Mouse (Mus musculus) forebrain, embryonic 14.5 days (tissue): ENCODE data around the gene Pbx1. TPM values are rescaled to one million over a fixed set of nuclear protein-coding genes. Genes with fewer than 3 reads are reported as not detected.

Experiments
- ATAC-seq: fragments of 200-750 bp; cut with Nextera tagmentation; 2 replicates; pipeline ENCODE4 v1.8.0; 2017; ENCODE audit warnings: mild to moderate bottlenecking, moderate library complexity
- DNase-seq: peaks from one replicate; pipeline ENCODE4 v3.0.0-alpha.2; 2015; ENCODE audit warnings: low spot score
- H3K27ac ChIP-seq: fragments of 300-500 bp; sonication (generic); 2 replicates; pipeline ENCODE4 v1.5.1; 2014; ENCODE audit warnings: low read depth, mild to moderate bottlenecking, control low read depth, low read length, moderate library complexity
- H3K27me3 ChIP-seq: fragments of 300-500 bp; sonication (generic); replicated peaks from 2 replicates; pipeline ENCODE4 v1.6.1; 2014; ENCODE audit warnings: low read length, control low read depth, mixed read lengths; ENCODE audit not compliant: control insufficient read depth, insufficient read depth
- H3K36me3 ChIP-seq: fragments of 300-500 bp; sonication (generic); 2 replicates; pipeline ENCODE4 v1.6.1; 2014; ENCODE audit warnings: low read length, control low read depth; ENCODE audit not compliant: control insufficient read depth, insufficient read depth
- H3K4me1 ChIP-seq: fragments of 300-500 bp; sonication (generic); 2 replicates; pipeline ENCODE4 v1.6.1; 2014; ENCODE audit warnings: antibody characterized with exemption, low read length, control low read depth; ENCODE audit not compliant: control insufficient read depth, insufficient read depth
- H3K4me2 ChIP-seq: fragments of 300-500 bp; sonication (generic); 2 replicates; pipeline ENCODE4 v1.6.1; 2014; ENCODE audit warnings: mild to moderate bottlenecking, control low read depth, low read length
- H3K4me3 ChIP-seq: fragments of 300-500 bp; sonication (generic); 2 replicates; pipeline ENCODE4 v1.5.1; 2014; ENCODE audit warnings: low read depth, low read length, control low read depth
- H3K9ac ChIP-seq: fragments of 300-500 bp; sonication (generic); 2 replicates; pipeline ENCODE4 v1.6.1; 2014; ENCODE audit warnings: mild to moderate bottlenecking, low read length, control low read depth, moderate library complexity
- H3K9me3 ChIP-seq: fragments of 300-500 bp; sonication (generic); replicated peaks from 2 replicates; pipeline ENCODE4 v1.6.1; 2016; ENCODE audit warnings: low read length, control low read depth, mixed read lengths; ENCODE audit not compliant: control insufficient read depth
- WGBS: fragments of 180-500 bp; shearing (Covaris S2); extraction: QIAGEN DNeasy Blood & Tissue Kit; methylation state at CpG from one replicate; pipeline ENCODE4 v1.1.7; 2014; 5-methylcytosine and 5-hydroxymethylcytosine counted together
- polyA plus RNA-seq: library from polyadenylated mRNA; unstranded; fragments of >200 nt; fragmentation: Nextera tagmentation; extraction: Ambion mirVana; gene quantifications from 2 replicates; pipeline ENCODE4 v1.2.1, GENCODE M21; 2014

The Pbx1 gene
- polyA plus RNA-seq, 1 experiment from 2014 or later = 66.7 TPM

DNA sequence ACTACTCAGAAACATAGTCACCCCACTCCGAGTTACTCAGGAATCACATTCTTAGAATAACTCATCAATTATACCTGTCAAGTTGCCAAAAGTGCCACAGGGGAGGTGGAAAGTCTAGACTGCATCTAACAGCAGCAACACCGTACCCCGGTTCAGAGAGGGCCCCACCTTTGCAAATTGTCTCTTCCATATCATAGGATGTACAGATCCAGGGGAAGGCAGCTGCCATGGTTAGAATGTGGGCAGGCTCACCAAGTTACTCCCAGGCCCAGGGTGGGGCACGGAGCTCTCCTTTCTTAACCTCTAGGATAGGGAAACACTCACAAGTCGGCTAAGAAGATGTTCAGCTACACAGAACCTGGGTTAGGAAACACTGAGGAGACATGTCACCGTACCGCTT lies 29.4 kb downstream of the Pbx1 start:
- Histone ChIP-seq H3K27me3 (no peaks in the 10 kb centered on the region), H3K4me3 (no peak overlapping the region), H3K9me3 (no peaks in the 10 kb centered on the region), H3K27ac (no peak overlapping the region; the same call in 1 of the 2 replicates), H3K4me1 (peaks cover 29% of the 10 kb centered on the region), H3K9ac (no peak overlapping the region), H3K36me3 (peaks cover 29% of the 10 kb centered on the region), H3K4me2 (no peak overlapping the region)
- 38% methylated on average over 7 of the region's 7 CpGs for WGBS
- DNase-seq (peak; percentile 60), ATAC-seq (peak; percentile 33; the same call in 1 of the 2 replicates)

DNA sequence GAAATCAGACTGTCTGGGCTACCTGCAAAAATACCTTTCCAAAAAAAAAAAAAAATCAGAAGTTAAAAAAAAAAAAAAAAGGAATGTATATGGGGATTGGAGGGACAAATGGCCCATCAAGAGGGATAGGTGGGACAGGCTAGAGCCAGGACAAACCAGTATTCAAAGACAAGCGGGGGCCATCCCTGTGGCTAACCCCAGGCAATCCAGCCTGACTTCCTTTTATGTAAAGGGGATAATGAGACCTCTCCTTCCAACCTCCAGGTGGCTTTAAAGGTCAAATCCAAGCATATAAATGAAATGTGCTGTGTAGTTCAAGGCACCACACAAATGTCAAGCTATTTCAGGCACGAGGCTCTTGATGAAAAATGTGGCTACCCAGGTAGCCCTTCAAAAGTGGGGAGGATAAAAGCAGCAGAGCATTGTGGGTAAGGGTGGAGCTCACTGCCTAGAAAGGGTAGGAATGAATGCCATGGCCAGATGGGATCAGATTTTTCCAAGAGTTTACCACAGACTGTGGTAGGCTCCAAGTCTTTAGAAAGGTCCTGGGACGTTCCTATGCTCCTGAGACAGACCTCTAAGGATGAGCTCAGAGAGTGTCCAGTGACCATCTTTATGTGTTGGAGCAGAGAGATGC lies 36.4 kb downstream of the Pbx1 start:
- Histone ChIP-seq H3K27ac (no peak overlapping the region), H3K4me1 (peaks cover 41% of the 10 kb centered on the region), H3K4me2 (no peak overlapping the region), H3K4me3 (no peak overlapping the region), H3K9me3 (no peaks in the 10 kb centered on the region), H3K9ac (no peak overlapping the region), H3K27me3 (no peaks in the 10 kb centered on the region), H3K36me3 (peaks cover 9% of the 10 kb centered on the region)
- WGBS = 76% methylated on average over 3 of the region's 3 CpGs
- ATAC-seq = no peak
- DNase-seq = no peak

DNA sequence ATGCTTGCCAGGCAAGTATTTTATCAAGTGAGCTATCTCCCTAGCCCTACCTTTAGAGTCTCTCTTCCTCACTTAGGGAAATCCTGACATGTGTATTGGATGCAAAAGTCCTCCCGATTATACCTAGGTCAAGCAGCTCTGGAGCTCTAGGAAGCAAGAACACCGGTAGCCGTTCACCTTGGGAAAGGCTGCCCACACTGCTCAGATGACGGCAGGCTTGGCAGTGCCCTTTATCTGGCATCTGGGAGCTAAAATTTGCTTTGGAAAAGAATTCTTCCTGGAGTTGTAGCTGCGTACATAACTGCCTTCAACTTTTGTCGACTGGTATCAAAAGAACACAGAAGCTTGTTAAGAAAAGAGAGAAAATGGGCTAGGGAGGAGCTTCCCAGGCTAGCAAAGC lies 37.5 kb downstream of the Pbx1 start:
- Histone ChIP-seq H3K9me3 (no peaks in the 10 kb centered on the region), H3K4me1 (peaks cover 47% of the 10 kb centered on the region), H3K27ac (peak overlapping the region; percentile 2; the same call in 1 of the 2 replicates), H3K4me3 (no peak overlapping the region), H3K27me3 (no peaks in the 10 kb centered on the region), H3K9ac (no peak overlapping the region), H3K4me2 (no peak overlapping the region), H3K36me3 (peaks cover 4% of the 10 kb centered on the region)
- no peak for DNase-seq
- 36% methylated on average over 6 of the region's 6 CpGs for WGBS
- ATAC-seq = no peak

DNA sequence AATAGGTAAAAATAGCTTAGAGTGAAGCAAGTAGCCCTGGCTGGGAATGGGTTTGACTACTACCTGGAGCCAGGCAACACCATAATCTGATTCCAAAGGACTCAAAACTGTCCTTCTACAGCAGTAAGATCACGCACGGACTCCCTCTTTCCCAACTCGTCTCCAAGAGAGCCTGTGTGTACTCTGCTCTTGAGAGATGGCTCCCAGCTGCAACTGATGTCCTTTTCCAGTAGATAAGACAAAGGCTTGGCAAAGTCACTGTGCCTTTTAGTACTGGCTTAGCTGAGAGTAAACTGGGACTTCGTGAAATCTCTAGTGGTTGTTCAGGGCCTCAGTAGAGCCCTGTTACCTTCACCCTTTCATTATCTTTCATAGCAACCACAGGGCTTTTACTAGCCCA lies 38.6 kb downstream of the Pbx1 start:
- DNase-seq (no peak), ATAC-seq (no peak)
- Histone ChIP-seq H3K27ac (peak overlapping the region; percentile 81; the same call in 1 of the 2 replicates), H3K4me3 (no peak overlapping the region), H3K9ac (no peak overlapping the region), H3K9me3 (no peaks in the 10 kb centered on the region), H3K27me3 (no peaks in the 10 kb centered on the region), H3K4me2 (no peak overlapping the region), H3K4me1 (peaks cover 47% of the 10 kb centered on the region), H3K36me3 (peaks cover 6% of the 10 kb centered on the region)
- WGBS = 35% methylated on average over 4 of the region's 4 CpGs

DNA sequence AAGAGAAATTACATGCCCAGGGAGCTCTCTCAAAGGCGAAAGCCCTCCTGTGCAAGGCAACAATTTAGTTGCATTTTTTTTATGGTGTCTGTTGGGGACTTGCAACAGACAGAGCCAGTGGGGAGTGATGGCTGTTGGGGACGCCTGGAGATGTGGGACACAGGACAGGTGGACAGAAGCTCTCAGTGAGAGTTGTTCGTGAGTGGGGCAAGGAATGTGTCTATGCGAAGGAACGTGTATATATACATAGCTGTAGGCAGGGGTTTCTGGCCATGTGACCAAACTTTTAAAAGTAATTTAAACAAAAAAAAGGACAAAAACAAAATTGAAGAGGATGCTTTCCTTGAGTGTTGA lies 39.6 kb downstream of the Pbx1 start:
- H3K9ac ChIP-seq = no peak overlapping the region
- H3K36me3 ChIP-seq = peaks cover 6% of the 10 kb centered on the region
- DNase-seq (no peak), ATAC-seq (peak; percentile 25; the same call in 1 of the 2 replicates)
- no peaks in the 10 kb centered on the region for H3K27me3 ChIP-seq
- peaks cover 47% of the 10 kb centered on the region for H3K4me1 ChIP-seq
- 19% methylated on average over 5 of the region's 5 CpGs for WGBS
- peak overlapping the region; percentile 81 for H3K27ac ChIP-seq
- H3K4me3 ChIP-seq = no peak overlapping the region
- H3K9me3 ChIP-seq = no peaks in the 10 kb centered on the region
- H3K4me2 ChIP-seq = peak overlapping the region; percentile 34

DNA sequence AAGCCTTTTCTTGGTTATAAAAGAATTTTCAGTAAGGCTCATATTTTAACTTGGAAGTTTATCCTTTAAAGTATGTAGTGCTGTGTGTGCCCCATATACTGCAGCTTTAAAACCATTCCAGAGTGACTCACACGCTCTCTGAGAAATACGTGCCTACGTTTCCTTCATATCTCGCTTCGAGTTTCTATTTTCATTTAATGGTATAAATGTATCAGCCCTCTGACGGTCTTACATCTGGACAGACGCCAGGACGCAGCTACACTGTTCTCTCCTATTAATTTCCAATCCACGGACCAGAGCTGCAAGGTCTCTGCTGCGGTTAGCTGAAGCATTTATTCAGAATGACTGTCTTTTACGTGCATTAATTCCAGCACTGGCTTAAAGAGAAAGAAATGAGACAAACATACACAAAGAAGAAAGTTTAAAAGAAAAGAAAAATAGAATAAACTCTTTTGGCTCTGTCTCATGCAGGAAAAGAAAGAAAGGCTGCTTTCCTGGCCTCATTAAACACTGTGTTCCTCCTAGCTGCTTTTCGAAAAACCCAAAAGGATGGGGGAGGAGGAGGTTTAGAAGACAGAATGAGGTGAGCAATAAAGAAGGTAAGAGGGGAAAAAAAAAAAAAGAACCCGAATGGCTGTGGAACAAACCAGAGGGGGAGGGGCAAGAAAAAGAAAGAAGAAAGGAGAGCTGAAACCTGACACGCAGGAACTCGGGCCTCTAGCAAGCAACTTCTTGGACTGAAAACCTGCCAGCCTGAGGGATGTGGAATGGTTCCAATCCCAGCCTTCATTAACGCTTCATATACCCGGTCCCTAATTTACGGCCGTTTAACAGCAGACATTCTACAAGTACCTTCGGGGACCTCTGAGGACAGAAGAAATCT lies 40.2 kb downstream of the Pbx1 start:
- H3K27ac ChIP-seq = peak overlapping the region; percentile 81
- no peaks in the 10 kb centered on the region for H3K27me3 ChIP-seq
- peaks cover 6% of the 10 kb centered on the region for H3K36me3 ChIP-seq
- peaks cover 52% of the 10 kb centered on the region for H3K4me1 ChIP-seq
- no peaks in the 10 kb centered on the region for H3K9me3 ChIP-seq
- H3K9ac ChIP-seq = no peak overlapping the region
- no peak overlapping the region for H3K4me3 ChIP-seq
- WGBS = 4% methylated on average over 20 of the region's 20 CpGs
- peak; percentile 77 for ATAC-seq
- DNase-seq = peak; percentile 95
- H3K4me2 ChIP-seq = peak overlapping the region; percentile 34

DNA sequence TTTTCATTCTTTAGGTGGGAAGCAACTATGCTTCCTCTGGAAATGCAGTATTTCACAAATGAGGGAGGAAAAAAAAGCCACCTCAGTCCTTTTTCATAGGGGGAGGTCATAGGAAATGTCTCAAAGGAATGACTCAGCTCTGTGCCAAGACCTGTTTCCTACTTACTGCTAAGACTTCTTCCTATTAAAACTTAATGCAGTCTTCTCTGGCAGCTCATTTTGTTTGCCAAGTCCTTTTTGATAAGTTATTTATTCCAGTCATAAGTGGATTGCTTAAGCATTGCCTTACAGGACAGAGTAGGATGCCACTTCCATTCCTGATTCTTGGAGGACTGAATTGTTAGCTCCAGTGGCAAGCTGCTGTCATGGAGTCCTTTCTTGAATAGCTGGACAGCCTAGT lies 41.3 kb downstream of the Pbx1 start:
- Histone ChIP-seq H3K4me3 (no peak overlapping the region), H3K9me3 (no peaks in the 10 kb centered on the region), H3K4me1 (peaks cover 60% of the 10 kb centered on the region), H3K4me2 (no peak overlapping the region), H3K27ac (no peak overlapping the region), H3K36me3 (peaks cover 6% of the 10 kb centered on the region), H3K27me3 (no peaks in the 10 kb centered on the region), H3K9ac (no peak overlapping the region)
- ATAC-seq = no peak
- no peak for DNase-seq

DNA sequence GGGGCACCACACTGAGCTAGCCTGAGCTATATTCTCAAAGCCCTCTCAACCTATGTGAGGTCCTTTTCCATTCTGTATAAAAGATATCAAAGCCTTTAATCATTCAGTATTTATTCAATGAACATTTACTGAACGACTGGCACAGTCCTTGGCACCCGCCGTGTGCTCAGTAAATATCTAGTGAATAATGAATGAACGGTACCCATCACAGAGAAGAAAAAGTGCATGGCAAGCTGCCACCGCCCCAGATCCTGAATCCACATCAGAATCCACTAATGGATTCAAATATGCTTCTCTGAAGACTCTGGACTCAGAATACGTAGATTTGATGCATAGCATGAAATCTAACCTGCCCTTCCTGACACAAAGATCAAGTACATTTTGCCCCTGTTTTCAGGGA lies 45.9 kb downstream of the Pbx1 start:
- no peak overlapping the region for H3K4me3 ChIP-seq
- peak overlapping the region; percentile 35; the same call in 1 of the 2 replicates for H3K27ac ChIP-seq
- no peaks in the 10 kb centered on the region for H3K9me3 ChIP-seq
- peaks cover 6% of the 10 kb centered on the region for H3K36me3 ChIP-seq
- H3K4me1 ChIP-seq = peaks cover 72% of the 10 kb centered on the region
- H3K4me2 ChIP-seq = no peak overlapping the region
- no peaks in the 10 kb centered on the region for H3K27me3 ChIP-seq
- no peak overlapping the region for H3K9ac ChIP-seq
- WGBS = 13% methylated on average over 6 of the region's 6 CpGs
- DNase-seq (peak; percentile 72), ATAC-seq (peak; percentile 2; the same call in 1 of the 2 replicates)

DNA sequence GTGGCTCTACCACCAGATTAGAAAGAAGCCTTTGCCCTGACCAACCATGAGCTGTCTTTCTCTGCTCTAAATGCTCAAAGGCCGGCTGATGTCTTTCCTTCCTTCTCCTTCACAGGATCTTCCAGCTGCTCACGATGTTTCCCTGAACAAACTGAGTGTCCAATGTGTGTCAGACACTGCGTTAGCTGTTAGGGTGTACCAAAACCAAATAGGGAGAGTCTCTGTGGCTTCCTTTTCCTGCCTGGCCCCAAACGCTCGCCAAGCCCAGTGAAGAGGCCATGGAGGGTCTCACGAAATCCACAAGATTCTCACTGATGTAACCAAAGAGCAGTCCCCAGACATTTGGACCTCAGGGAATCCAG lies 47.5 kb downstream of the Pbx1 start:
- ATAC-seq (no peak), DNase-seq (no peak)
- peaks cover 76% of the 10 kb centered on the region for H3K4me1 ChIP-seq
- 7% methylated on average over 6 of the region's 6 CpGs for WGBS
- peak overlapping the region; percentile 87 for H3K27ac ChIP-seq
- no peak overlapping the region for H3K4me3 ChIP-seq
- peaks cover 6% of the 10 kb centered on the region for H3K36me3 ChIP-seq
- no peaks in the 10 kb centered on the region for H3K9me3 ChIP-seq
- H3K9ac ChIP-seq = peak overlapping the region; percentile 14; the same call in 1 of the 2 replicates
- H3K27me3 ChIP-seq = no peaks in the 10 kb centered on the region
- peak overlapping the region; percentile 14; the same call in 1 of the 2 replicates for H3K4me2 ChIP-seq
